Mouse (Mus musculus): Measurements from ENCODE around the gene Fastkd5. TPM values are rescaled to one million over a fixed set of nuclear protein-coding genes. Genes with fewer than 3 reads are reported as not detected.

The Fastkd5 gene
- total RNA-seq, 2 experiments from 2014 or later: 4.8 to 6.0 TPM

DNA sequence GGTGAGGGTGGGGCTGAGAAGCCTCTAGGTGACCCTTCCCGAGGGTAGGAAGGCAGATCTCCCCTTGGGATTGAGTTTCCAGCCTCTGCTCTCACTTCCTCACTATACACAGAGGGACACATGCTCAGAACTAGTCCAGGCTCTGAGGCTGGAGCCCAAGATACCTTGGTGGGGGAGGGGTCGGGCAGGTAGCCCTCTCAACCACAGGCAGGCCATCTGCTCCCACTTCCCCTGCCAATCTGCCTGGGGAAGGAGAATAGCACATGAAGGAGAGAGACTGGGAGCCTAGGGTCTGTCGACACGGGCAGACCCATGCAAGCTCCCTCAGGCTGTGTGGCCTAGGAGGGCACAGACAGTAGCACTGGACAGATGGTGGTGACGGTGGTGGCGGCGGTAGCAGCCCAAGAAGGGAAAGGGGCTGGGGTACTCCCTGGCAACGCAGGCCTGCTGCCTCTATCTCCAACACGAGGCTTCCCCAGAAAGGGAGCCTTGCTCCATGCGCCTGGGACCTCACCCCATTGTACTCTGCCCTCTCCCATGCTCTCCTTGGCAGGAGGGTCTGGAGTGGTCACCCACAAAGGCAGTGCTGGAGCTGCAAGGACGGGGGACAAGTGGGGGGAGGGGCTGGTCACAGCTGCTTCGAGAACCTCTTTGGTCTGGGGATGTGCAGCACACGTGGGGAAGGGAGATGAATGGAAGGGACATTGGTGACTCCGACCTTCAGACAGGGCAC, 4.3 kb upstream of the Fastkd5 start:
- DNase-seq: no peak

DNA sequence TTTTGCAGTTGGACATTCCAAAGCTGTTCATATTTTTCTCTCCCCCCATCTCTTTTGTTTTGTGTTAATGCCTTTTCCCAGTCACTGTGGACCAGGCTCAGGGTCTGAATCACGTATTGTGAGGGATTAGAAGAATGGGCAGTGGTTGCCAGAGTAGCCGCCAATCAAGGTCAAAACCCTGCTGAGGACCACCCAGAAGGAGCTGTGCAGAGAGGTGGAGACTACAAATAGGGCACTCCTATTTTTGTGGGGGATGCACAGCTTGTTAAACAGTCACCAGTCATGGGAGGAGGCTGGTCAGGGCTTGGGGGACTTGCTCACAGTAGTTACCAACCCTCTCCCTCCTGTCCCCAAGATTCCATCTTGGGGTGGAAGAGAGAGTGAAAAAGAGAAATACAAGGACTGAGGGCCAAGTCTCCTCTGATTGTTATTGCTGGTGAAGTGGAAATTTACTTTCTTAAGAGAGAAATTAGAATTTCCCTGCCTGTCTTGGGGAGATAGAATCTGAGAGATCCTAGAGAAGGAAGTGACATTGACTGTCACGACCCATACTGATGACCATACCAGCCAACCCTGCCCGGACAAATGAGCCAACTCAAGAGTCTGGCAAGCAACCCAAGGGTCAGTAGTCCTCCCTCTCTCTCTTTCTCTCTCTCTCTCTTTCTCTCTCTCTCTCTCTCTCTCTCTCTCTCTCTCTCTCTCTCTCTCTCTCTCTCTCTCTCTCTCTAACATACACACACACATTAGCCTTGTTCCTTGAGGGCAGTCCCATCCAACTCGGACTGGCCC, 3.3 kb upstream of the Fastkd5 start:
- no peak for DNase-seq

DNA sequence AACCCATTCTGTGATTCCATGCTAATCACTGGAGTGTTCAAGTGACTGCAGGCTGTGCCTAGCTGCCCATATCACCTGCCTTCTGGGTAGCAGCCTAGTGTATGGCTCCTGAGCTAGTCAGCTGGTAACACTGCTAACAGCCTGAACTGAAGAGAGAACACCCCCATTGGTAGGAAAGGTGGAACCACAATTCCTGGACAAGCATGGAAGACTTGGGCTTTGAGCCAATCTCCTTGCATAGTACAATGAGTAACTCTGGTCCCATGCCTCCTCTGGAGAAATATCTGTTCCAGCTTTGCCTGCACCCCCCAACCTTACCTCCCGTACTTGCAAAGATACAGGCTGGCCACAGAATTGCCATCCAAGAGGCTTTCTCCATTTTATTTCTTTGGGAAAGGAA, 2.6 kb upstream of the Fastkd5 start:
- DNase-seq: no peak

GRCm38 (mm10) chr2:130629080-130629838, 568 bp downstream of the Fastkd5 start:
- DNase-seq: no peak

- DNase-seq: no peak
Measured at GRCm38 (mm10) chr2:130628424-130628823, 1.4 kb downstream of the Fastkd5 start.

DNA sequence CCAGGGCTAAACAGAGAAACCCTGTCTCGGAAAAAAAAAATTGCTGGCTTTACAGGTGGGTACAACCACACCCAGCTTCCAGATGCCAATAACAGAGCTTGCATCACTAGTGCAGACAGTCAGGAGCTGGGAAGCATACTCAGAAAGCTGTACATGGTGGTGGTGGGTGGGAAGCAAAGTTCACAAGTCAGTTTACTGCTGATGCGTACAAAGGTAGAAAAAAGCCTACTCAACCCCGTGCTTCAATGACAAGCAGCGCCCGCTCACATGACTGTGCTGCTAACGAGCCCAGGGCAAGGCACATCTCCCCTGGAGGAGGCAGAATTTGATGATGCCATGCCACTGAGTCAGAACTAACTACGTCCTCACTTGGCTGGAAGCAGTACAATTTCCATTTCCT, 10.9 kb downstream of the Fastkd5 start:
- DNase-seq: no peak

GRCm38 (mm10) chr2:130613091-130613490, 16.7 kb downstream of the Fastkd5 start:
- DNase-seq: no peak

DNA sequence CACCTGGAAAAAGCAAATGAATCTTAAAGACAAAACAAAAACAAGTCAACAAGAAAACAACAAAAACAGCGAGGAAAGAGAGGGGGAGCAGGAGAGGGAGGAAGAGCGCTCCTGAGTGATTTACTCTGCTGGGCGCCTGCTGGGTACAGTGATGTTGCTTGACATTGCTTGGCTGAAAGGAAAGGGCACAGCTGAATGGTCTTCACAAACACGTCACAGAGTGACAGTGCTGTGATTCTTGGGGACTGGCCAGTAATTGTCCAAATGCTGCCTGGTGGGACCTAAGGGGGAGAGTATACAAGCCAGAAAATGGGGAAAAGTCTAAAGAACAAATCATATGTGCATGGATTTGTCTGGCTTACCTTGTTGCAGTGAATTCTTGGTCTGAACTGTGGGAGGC, 27.6 kb downstream of the Fastkd5 start:
- DNase-seq: no peak

- DNase-seq: no peak
Measured at GRCm38 (mm10) chr2:130598399-130598798, 31.4 kb downstream of the Fastkd5 start.

DNA sequence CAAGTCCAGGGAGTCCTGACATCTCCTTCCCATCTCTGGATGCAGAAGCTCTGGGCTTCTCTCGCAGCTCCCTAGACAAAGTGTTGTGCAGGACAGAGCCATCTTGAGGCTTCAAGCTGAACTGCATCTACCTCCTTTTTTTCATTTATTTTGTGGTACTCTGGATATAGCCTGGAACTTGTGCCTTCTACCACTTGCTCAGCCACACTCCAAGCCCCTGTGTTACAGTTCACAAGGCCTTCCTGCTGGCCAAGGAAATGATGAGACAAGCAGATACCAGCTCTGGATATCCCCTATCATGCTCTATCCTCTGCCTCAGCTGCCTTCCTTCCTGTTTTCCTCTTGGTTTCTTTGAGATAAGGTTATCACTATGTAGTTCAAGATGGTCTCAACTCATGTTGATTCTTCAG, 32.2 kb downstream of the Fastkd5 start:
- no peak for DNase-seq

DNA sequence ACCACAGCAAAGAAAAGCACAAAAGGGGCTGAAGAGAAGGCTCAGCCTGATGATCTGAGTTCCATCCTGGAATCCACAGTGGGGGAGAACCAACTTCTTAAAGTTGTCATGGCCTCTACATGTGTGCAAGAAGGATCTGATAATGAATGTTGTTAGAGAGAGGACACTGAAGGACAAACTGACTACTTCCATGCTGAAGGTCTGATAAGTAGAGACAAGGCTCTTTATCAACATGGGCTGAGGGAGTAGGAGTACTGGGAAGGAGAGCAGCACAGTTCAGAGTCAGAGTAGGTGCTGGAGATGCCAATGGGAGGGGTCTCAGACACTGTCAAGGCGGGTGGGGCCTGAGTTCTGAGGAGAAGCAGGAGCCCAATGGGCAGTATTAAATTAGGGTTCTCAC, 34.2 kb downstream of the Fastkd5 start:
- no peak for DNase-seq

DNA sequence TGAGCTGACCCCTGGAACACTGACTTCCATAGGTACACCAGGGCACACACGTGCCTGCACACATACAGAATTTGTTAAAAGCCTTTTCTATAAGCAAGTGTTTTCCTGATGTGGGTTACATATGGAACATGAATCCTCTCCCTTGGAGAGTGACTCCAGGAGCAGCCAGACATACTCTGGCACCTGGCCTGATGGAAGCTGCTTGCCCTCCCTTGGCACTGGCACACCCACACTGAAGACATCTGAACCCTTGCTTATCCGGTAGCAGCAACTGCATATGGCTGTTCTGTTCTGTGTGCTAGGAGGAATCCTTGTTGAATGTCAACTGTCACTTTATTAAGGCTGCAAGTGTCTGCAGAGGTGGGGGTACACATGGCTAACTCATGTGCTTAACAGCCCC, 38.8 kb downstream of the Fastkd5 start:
- DNase-seq: no peak

- no peak for DNase-seq
Measured at GRCm38 (mm10) chr2:130589761-130590160, 40.1 kb downstream of the Fastkd5 start.

GRCm38 (mm10) chr2:130589157-130589556, 40.7 kb downstream of the Fastkd5 start:
- no peak for DNase-seq

- DNase-seq: no peak
Measured at GRCm38 (mm10) chr2:130588373-130588772, 41.5 kb downstream of the Fastkd5 start.

GRCm38 (mm10) chr2:130586016-130586415, 43.8 kb downstream of the Fastkd5 start:
- DNase-seq: no peak

DNA sequence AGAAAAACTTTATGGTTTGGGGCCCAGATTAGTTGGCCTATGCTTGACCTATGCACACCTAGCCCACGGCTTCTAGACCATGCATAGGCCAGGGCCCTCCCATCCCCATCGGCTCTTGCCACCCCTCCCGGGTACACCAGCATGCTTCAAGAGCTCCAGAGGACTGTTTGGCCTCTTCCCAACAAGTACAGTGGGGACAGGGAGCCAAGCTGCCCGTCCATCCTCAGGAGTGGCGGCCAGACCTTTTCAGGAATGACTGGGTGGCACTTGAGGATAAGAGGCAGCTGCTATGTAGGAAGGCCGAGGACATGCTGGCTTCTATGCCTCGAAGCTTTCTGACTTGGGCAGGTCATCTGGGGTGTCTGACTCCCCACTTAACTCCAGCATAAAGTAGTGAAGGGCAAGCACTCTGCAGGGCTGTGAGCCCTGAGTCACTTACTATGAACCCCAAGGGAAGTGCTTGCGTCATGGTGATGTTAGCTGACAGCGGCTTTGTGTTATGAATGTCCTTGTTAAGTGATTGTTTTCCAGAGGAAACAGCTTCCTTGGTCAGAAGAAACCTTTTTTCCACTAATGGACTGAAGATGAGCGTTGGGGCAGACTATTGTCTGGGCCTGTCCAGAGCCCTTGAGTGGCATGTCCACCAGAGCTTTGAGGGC, 45.8 kb downstream of the Fastkd5 start:
- no peak for DNase-seq

GRCm38 (mm10) chr2:130582552-130582951, 47.3 kb downstream of the Fastkd5 start, which contains the start of gene Avp:
Avp (minus strand) TSS chr2:130582554.
- no peak for DNase-seq

DNA sequence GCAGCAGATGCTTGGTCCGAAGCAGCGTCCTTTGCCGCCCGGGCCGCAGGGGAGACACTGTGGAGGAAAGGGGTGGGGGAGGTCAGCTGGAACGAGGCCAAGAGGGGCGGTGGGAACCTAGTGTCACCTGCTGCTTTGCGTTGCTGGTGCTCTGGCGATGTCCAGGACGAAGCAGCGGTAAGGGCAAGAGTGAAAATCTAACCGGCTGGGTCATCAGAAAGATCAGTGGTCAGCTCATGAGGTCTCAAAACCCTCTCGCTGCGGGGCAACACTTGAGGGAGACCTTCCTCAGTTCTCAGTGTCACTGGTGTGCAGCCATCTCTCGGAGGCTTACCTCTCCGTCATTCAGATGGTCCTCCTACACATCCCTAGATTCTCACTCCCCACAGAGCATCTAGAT, 48.6 kb downstream of the Fastkd5 start:
- DNase-seq: no peak

GRCm38 (mm10) chr2:130579791-130580190, 50.0 kb downstream of the Fastkd5 start:
- DNase-seq: no peak

DNA sequence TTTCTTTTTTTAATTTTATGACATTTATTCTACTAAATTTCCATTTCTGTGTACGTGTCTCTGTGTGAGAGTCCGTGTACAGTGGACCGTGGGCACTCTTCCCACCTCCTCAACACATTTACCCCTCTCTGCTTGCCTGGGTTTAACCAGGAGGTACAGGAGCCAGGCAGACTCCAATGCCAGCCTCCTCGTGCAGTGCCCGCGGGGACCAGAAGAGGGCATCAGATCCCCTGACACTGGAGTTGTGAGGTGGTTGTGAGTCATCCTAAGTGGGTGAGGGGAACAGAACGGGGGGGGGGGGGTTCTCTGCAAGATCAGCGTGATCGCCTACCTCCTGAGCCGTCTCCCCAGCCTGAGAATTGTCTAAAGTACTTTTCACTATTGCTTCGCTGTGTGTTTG, 51.7 kb downstream of the Fastkd5 start:
- peak; percentile 57 for DNase-seq

DNA sequence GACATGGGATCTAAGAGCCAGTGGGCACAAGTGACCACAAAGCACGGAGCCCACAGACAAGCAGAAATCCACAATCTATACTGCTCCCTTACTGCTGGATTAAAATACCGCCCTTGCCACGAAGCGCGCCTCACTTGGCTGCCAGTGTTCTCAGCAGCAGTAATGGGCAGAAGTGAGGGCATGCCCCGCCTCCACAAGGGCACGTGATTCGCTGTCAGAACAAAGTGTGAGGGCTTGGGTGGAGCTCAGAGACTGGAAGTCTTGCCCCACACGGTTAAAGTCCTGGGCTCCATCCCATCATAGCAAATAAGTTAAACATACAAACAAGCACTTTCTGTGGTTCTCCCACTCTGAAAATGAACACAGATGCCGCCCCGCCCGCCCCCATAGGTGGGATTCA, 52.2 kb downstream of the Fastkd5 start:
- DNase-seq: no peak
